Mouse (Mus musculus): ENCODE measurements around the gene Heyl. TPM values are rescaled to one million over a fixed set of nuclear protein-coding genes. Genes with fewer than 3 reads are reported as not detected.

Gene Heyl
- 3.2 TPM for polyA plus RNA-seq (2015; fragmentation: Illumina TruSeq; extraction: RNeasy Lipid Tissue Mini Kit (QIAGEN cat#74804); ENCODE audit: insufficient read depth, low read depth, low replicate concordance)

GRCm38 (mm10) chr4:123233492-123234084 lies at the start of gene Heyl:
Gene Heyl (plus strand): TSS chr4:123233556.

GRCm38 (mm10) chr4:123201186-123202093 lies 31.9 kb upstream of the Heyl start, which contains the start of gene Nt5c1a:
Gene Nt5c1a (plus strand): TSS chr4:123201504.

GRCm38 (mm10) chr4:123261721-123262401 lies 28.5 kb downstream of the Heyl start, which contains the start of gene Pabpc4:
Gene Pabpc4 (plus strand): TSS chr4:123262351.

Other genes starting within 250 kb of the Heyl start
- gene Mycl, start 237.9 kb upstream of the Heyl start, polyA plus RNA-seq (2015; fragmentation: Illumina TruSeq; extraction: RNeasy Lipid Tissue Mini Kit (QIAGEN cat#74804); ENCODE audit: insufficient read depth, low read depth, low replicate concordance) = not detected
- 6.7 TPM for gene Trit1, start 217.0 kb upstream of the Heyl start, polyA plus RNA-seq (2015; fragmentation: Illumina TruSeq; extraction: RNeasy Lipid Tissue Mini Kit (QIAGEN cat#74804); ENCODE audit: insufficient read depth, low read depth, low replicate concordance)
- not detected for gene Bmp8b, start 128.4 kb upstream of the Heyl start, polyA plus RNA-seq (2015; fragmentation: Illumina TruSeq; extraction: RNeasy Lipid Tissue Mini Kit (QIAGEN cat#74804); ENCODE audit: insufficient read depth, low read depth, low replicate concordance)
- not detected for gene Oxct2b, start 117.3 kb upstream of the Heyl start, polyA plus RNA-seq (2015; fragmentation: Illumina TruSeq; extraction: RNeasy Lipid Tissue Mini Kit (QIAGEN cat#74804); ENCODE audit: insufficient read depth, low read depth, low replicate concordance)
- gene Ppie, start 93.6 kb upstream of the Heyl start, polyA plus RNA-seq (2015; fragmentation: Illumina TruSeq; extraction: RNeasy Lipid Tissue Mini Kit (QIAGEN cat#74804); ENCODE audit: insufficient read depth, low read depth, low replicate concordance) = 10.2 TPM
- 0.39 TPM for gene Hpcal4, start 50.3 kb upstream of the Heyl start, polyA plus RNA-seq (2015; fragmentation: Illumina TruSeq; extraction: RNeasy Lipid Tissue Mini Kit (QIAGEN cat#74804); ENCODE audit: insufficient read depth, low read depth, low replicate concordance)
- not detected for gene Nt5c1a, start 32.1 kb upstream of the Heyl start, polyA plus RNA-seq (2015; fragmentation: Illumina TruSeq; extraction: RNeasy Lipid Tissue Mini Kit (QIAGEN cat#74804); ENCODE audit: insufficient read depth, low read depth, low replicate concordance)
- gene Pabpc4, start 28.8 kb downstream of the Heyl start, polyA plus RNA-seq (2015; fragmentation: Illumina TruSeq; extraction: RNeasy Lipid Tissue Mini Kit (QIAGEN cat#74804); ENCODE audit: insufficient read depth, low read depth, low replicate concordance) = 116 TPM
- not detected for gene Oxct2a, start 90.1 kb downstream of the Heyl start, polyA plus RNA-seq (2015; fragmentation: Illumina TruSeq; extraction: RNeasy Lipid Tissue Mini Kit (QIAGEN cat#74804); ENCODE audit: insufficient read depth, low read depth, low replicate concordance)
- gene Bmp8a, start 109.7 kb downstream of the Heyl start, polyA plus RNA-seq (2015; fragmentation: Illumina TruSeq; extraction: RNeasy Lipid Tissue Mini Kit (QIAGEN cat#74804); ENCODE audit: insufficient read depth, low read depth, low replicate concordance) = not detected

Measured in pancreas, adult 10 weeks (tissue).